Mouse (Mus musculus): ENCODE measurements around the gene Ranbp10. TPM values are rescaled to one million over a fixed set of nuclear protein-coding genes. Genes with fewer than 3 reads are reported as not detected.

Ranbp10 gene
- 11.0 TPM for polyA plus RNA-seq (2012; fragmentation: generic; extraction: Trizol)
- long read RNA-seq, experiment 1, partial matches to known transcripts = 0 of 4 reads
- long read RNA-seq, experiment 1, other reads (novel, unspliced or antisense) = 4 of 4 reads
- long read RNA-seq, experiment 2, full-length matches to known transcripts = 1 of 7 reads
- long read RNA-seq, experiment 2, partial matches to known transcripts = 0 of 7 reads
- long read RNA-seq, experiment 2, other reads (novel, unspliced or antisense) = 6 of 7 reads

DNA sequence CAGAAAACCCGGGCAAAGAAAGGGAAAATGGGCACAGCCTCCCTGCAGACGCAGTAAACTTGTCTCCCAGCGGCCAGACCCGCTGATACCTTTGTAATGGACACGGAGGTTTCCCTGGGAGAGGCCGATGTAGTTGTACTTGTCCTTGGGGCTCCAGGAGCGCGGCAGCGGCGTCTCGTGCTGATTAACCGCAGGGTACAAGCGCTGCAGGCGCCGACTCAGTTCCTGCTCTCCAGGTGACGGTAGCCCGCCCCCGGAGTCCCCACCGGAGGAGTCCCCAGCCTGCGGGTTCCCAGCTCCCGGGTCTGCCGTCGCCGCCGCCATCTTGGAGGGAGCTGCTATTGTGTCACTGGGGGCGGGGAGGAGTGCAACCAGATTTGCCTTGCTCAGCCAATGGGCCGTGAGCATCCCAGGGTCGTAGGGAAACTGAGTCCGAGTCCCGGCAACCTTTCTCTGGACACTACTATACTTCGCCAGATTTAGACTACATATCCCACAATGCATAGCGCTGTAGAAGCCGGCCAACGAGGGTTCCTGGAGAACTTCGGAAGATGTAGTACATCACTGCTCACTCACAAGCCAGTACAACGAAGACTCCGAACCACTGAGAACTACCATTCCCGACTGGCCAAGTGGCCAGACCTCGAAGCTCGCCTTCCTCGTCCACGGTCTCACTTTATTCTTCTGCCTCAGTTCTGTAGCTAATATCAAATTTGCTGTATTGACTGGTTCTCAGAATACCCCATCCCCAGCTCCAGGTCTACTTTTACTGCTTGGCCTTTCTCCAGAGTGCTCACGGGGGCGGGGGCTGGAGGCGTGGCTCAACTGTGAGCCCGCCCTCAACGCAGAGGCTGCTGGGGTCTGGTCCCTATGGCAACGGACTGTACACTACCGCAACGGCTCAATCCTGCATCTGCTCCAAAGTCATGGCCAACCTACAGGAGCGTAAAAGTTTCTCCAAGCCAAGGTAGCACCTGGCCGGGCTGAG is at the start of gene Ranbp10, which contains the start of gene Tsnaxip1:
Ranbp10 (minus strand) TSS at position 490 of the 988 bp plus-strand sequence.
Tsnaxip1 (plus strand) TSS at position 871 of the 988 bp plus-strand sequence.
- peaks cover 14% of the 10 kb centered on the region for H3K36me3 ChIP-seq (ENCODE audit: control insufficient read depth, insufficient read depth)
- TF ChIP-seq FOSL1 (IDR thresholded peaks at IDR 0.05; ENCODE audit: insufficient read depth, low read length, poor library complexity, severe bottlenecking) (no peak), MYOG (IDR thresholded peaks at IDR 0.05; ENCODE audit: control insufficient read depth, extremely low read depth, insufficient read length) (no peak), MAX (IDR thresholded peaks at IDR 0.05) (peak; percentile 20), CTCF (IDR thresholded peaks at IDR 0.05; ENCODE audit: control insufficient read depth, insufficient read depth, insufficient read length) (no peak), CEBPB (IDR thresholded peaks at IDR 0.05; ENCODE audit: low read depth) (peak; percentile 37), MYOD1 (IDR thresholded peaks at IDR 0.05; ENCODE audit: control insufficient read depth, insufficient read length, low read depth) (no peak), USF1 (IDR thresholded peaks at IDR 0.05; ENCODE audit: low read depth) (no peak)
- peak within 1 kb of the TSS; percentile 94 for H3ac ChIP-seq (ENCODE audit: control insufficient read depth, insufficient read length, low read depth)
- H3K79me3 ChIP-seq (ENCODE audit: low read depth) = peaks cover 22% of the 10 kb centered on the region
- peak within 1 kb of the TSS; percentile 85 for H3K4me3 ChIP-seq (ENCODE audit: insufficient read depth, poor library complexity, severe bottlenecking)
- peaks cover 44% of the 10 kb centered on the region for H3K79me2 ChIP-seq (ENCODE audit: control insufficient read depth, insufficient read depth)
- H3K27me3 ChIP-seq (ENCODE audit: control insufficient read depth, insufficient read depth, insufficient read length) = peaks cover 4% of the 10 kb centered on the region

- Histone ChIP-seq H3K79me2 (ENCODE audit: control insufficient read depth, insufficient read depth) (peaks cover 65% of the 10 kb centered on the region), H3K4me3 (ENCODE audit: insufficient read depth, poor library complexity, severe bottlenecking) (no peak overlapping the region), H3K36me3 (ENCODE audit: control insufficient read depth, insufficient read depth) (peaks cover 79% of the 10 kb centered on the region), H3K79me3 (ENCODE audit: low read depth) (peaks cover 53% of the 10 kb centered on the region), H3K27me3 (ENCODE audit: control insufficient read depth, insufficient read depth, insufficient read length) (no peaks in the 10 kb centered on the region), H3ac (ENCODE audit: control insufficient read depth, insufficient read length, low read depth) (no peak overlapping the region)
- TF ChIP-seq MAX (IDR thresholded peaks at IDR 0.05) (no peak), USF1 (IDR thresholded peaks at IDR 0.05; ENCODE audit: low read depth) (no peak), CTCF (IDR thresholded peaks at IDR 0.05; ENCODE audit: control insufficient read depth, insufficient read depth, insufficient read length) (no peak), FOSL1 (IDR thresholded peaks at IDR 0.05; ENCODE audit: insufficient read depth, low read length, poor library complexity, severe bottlenecking) (no peak)
Observed at GRCm38 (mm10) chr8:105874301-105874700, 47.2 kb upstream of the Ranbp10 start.

- no peak for TF ChIP-seq USF1 (IDR thresholded peaks at IDR 0.05; ENCODE audit: low read depth)
- TF ChIP-seq CTCF (IDR thresholded peaks at IDR 0.05; ENCODE audit: control insufficient read depth, insufficient read depth, insufficient read length) = no peak
- no peak for TF ChIP-seq MYOG (IDR thresholded peaks at IDR 0.05; ENCODE audit: control insufficient read depth, extremely low read depth, insufficient read length)
- no peak for TF ChIP-seq MAX (IDR thresholded peaks at IDR 0.05)
- no peak for TF ChIP-seq CEBPB (IDR thresholded peaks at IDR 0.05; ENCODE audit: low read depth)
- no peak for TF ChIP-seq MYOD1 (IDR thresholded peaks at IDR 0.05; ENCODE audit: control insufficient read depth, insufficient read length, low read depth)
- TF ChIP-seq FOSL1 (IDR thresholded peaks at IDR 0.05; ENCODE audit: insufficient read depth, low read length, poor library complexity, severe bottlenecking) = no peak
- Histone ChIP-seq H3K27me3 (ENCODE audit: control insufficient read depth, insufficient read depth, insufficient read length) (no peaks in the 10 kb centered on the region), H3K79me2 (ENCODE audit: control insufficient read depth, insufficient read depth) (peaks cover 100% of the 10 kb centered on the region), H3K79me3 (ENCODE audit: low read depth) (peaks cover 96% of the 10 kb centered on the region), H3K4me3 (ENCODE audit: insufficient read depth, poor library complexity, severe bottlenecking) (no peak overlapping the region), H3ac (ENCODE audit: control insufficient read depth, insufficient read length, low read depth) (no peak overlapping the region), H3K36me3 (ENCODE audit: control insufficient read depth, insufficient read depth) (peaks cover 83% of the 10 kb centered on the region)
Observed at GRCm38 (mm10) chr8:105866364-105867029, 39.3 kb upstream of the Ranbp10 start.

DNA sequence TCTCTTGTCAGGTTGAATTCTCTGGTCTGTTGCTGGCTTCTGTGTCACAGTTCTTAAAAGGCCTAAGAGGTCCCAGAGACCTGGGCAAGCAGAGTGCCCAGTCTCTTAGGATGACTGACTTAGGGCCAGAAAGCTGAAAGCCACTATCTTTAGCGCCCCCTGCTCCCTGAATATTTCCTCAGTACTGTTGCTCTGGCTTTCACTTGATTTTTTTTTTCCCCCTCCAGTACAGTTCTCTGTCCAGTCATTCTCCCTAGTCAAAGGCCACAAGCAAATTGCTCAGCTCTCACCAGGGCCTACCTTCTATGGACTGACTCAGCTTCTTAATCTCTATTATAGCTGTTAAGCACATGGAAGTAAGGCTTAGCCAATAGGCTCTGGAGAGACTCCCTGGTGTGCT is 34.8 kb upstream of the Ranbp10 start:
- Histone ChIP-seq H3K27me3 (ENCODE audit: control insufficient read depth, insufficient read depth, insufficient read length) (no peaks in the 10 kb centered on the region), H3ac (ENCODE audit: control insufficient read depth, insufficient read length, low read depth) (peak overlapping the region; percentile 87), H3K79me2 (ENCODE audit: control insufficient read depth, insufficient read depth) (peaks cover 90% of the 10 kb centered on the region), H3K4me3 (ENCODE audit: insufficient read depth, poor library complexity, severe bottlenecking) (peak overlapping the region; percentile 95), H3K79me3 (ENCODE audit: low read depth) (peaks cover 72% of the 10 kb centered on the region), H3K36me3 (ENCODE audit: control insufficient read depth, insufficient read depth) (peaks cover 51% of the 10 kb centered on the region)
- no peak for TF ChIP-seq MAX (IDR thresholded peaks at IDR 0.05)
- no peak for TF ChIP-seq MYOG (IDR thresholded peaks at IDR 0.05; ENCODE audit: control insufficient read depth, extremely low read depth, insufficient read length)
- no peak for TF ChIP-seq CEBPB (IDR thresholded peaks at IDR 0.05; ENCODE audit: low read depth)
- TF ChIP-seq CTCF (IDR thresholded peaks at IDR 0.05; ENCODE audit: control insufficient read depth, insufficient read depth, insufficient read length) = no peak
- TF ChIP-seq FOSL1 (IDR thresholded peaks at IDR 0.05; ENCODE audit: insufficient read depth, low read length, poor library complexity, severe bottlenecking) = no peak
- no peak for TF ChIP-seq USF1 (IDR thresholded peaks at IDR 0.05; ENCODE audit: low read depth)
- no peak for TF ChIP-seq MYOD1 (IDR thresholded peaks at IDR 0.05; ENCODE audit: control insufficient read depth, insufficient read length, low read depth)
